Mouse (Mus musculus) limb, embryonic 15.5 days (tissue): ENCODE data around the gene Mrpl19. TPM values are rescaled to one million over a fixed set of nuclear protein-coding genes. Genes with fewer than 3 reads are reported as not detected.

Experiments
- ATAC-seq: fragments of 200-750 bp; cut with Nextera tagmentation; 2 replicates; pipeline ENCODE4 v1.8.0; 2017; ENCODE audit warnings: low read depth, moderate TSS enrichment; ENCODE audit not compliant: insufficient number of reproducible peaks, low FRiP score, low TSS enrichment
- H3K27ac ChIP-seq: fragments of 300-500 bp; sonication (generic); 2 replicates; pipeline ENCODE4 v1.5.1; 2015; ENCODE audit warnings: moderate library complexity, mild to moderate bottlenecking, inconsistent platforms
- H3K27me3 ChIP-seq: fragments of 300-500 bp; sonication (generic); 2 replicates; pipeline ENCODE4 v1.6.1; 2015; ENCODE audit warnings: inconsistent platforms
- H3K36me3 ChIP-seq: fragments of 300-500 bp; sonication (generic); 2 replicates; pipeline ENCODE4 v1.6.1; 2015; ENCODE audit warnings: inconsistent platforms
- H3K4me1 ChIP-seq: fragments of 300-500 bp; sonication (generic); 2 replicates; pipeline ENCODE4 v1.6.1; 2015; ENCODE audit warnings: inconsistent platforms
- H3K4me2 ChIP-seq: fragments of 300-500 bp; sonication (generic); 2 replicates; pipeline ENCODE4 v1.6.1; 2015; ENCODE audit warnings: mild to moderate bottlenecking, inconsistent platforms
- H3K4me3 ChIP-seq: fragments of 300-500 bp; sonication (generic); 2 replicates; pipeline ENCODE4 v1.5.1; 2015; ENCODE audit warnings: mild to moderate bottlenecking, inconsistent platforms
- H3K9ac ChIP-seq: fragments of 300-500 bp; sonication (generic); 2 replicates; pipeline ENCODE4 v1.6.1; 2015; ENCODE audit warnings: inconsistent platforms
- H3K9me3 ChIP-seq: fragments of 300-500 bp; sonication (generic); 2 replicates; pipeline ENCODE4 v1.6.1; 2016; ENCODE audit warnings: inconsistent platforms
- WGBS: fragments of 180-500 bp; shearing (Covaris S2); methylation state at CpG from one replicate; pipeline ENCODE4 v1.1.7; 2015; 5-methylcytosine and 5-hydroxymethylcytosine counted together
- polyA plus RNA-seq: library from polyadenylated mRNA; unstranded; fragments of >200 nt; fragmentation: Nextera tagmentation; extraction: Ambion mirVana; gene quantifications from 2 replicates; pipeline ENCODE4 v1.2.1, GENCODE M21; 2015

Mrpl19 gene
- polyA plus RNA-seq: 42.6 and 45.1 TPM in 2 replicates

GRCm38 (mm10) chr6:81965296-81966067, at the start of gene Mrpl19:
Gene Mrpl19, minus strand, starts transcription at chr6:81965958.
- no peak within 1 kb of the TSS; the same call in 1 of the 2 replicates for H3K27ac ChIP-seq
- H3K27me3 ChIP-seq: no peaks in the 10 kb centered on the region
- H3K4me2 ChIP-seq: peak within 1 kb of the TSS; percentile 56
- peaks cover 11% of the 10 kb centered on the region for H3K4me1 ChIP-seq
- peak within 1 kb of the TSS; percentile 74 for H3K9ac ChIP-seq
- peak; percentile 93 for ATAC-seq
- peaks cover 32% of the 10 kb centered on the region for H3K36me3 ChIP-seq
- H3K4me3 ChIP-seq: peak within 1 kb of the TSS; percentile 91
- H3K9me3 ChIP-seq: no peaks in the 10 kb centered on the region
- WGBS: 1% methylated on average over 44 of the region's 44 CpGs

- ATAC-seq: no peak
- Histone ChIP-seq H3K27ac (no peak overlapping the region), H3K9me3 (no peaks in the 10 kb centered on the region), H3K4me2 (no peak overlapping the region), H3K9ac (no peak overlapping the region), H3K27me3 (no peaks in the 10 kb centered on the region), H3K36me3 (no peaks in the 10 kb centered on the region), H3K4me1 (no peaks in the 10 kb centered on the region), H3K4me3 (no peak overlapping the region)
- WGBS: 56% methylated on average over 1 of the region's 1 CpGs
These were observed 46.6 kb upstream of the Mrpl19 start for GRCm38 (mm10) chr6:82012392-82012791.

GRCm38 (mm10) chr6:81990049-81990810, 24.5 kb upstream of the Mrpl19 start:
- no peak overlapping the region for H3K4me3 ChIP-seq
- peak overlapping the region; percentile 78 for H3K27ac ChIP-seq
- peak; percentile 59 for ATAC-seq
- no peak overlapping the region for H3K9ac ChIP-seq
- no peaks in the 10 kb centered on the region for H3K9me3 ChIP-seq
- H3K36me3 ChIP-seq: no peaks in the 10 kb centered on the region
- WGBS: 30% methylated on average over 20 of the region's 20 CpGs
- H3K4me2 ChIP-seq: peak overlapping the region; percentile 26
- peaks cover 28% of the 10 kb centered on the region for H3K4me1 ChIP-seq
- H3K27me3 ChIP-seq: no peaks in the 10 kb centered on the region

GRCm38 (mm10) chr6:81988341-81988740, 22.6 kb upstream of the Mrpl19 start:
- no peak overlapping the region for H3K4me3 ChIP-seq
- no peak overlapping the region for H3K4me2 ChIP-seq
- no peaks in the 10 kb centered on the region for H3K36me3 ChIP-seq
- 91% methylated on average over 5 of the region's 5 CpGs for WGBS
- no peak for ATAC-seq
- no peaks in the 10 kb centered on the region for H3K9me3 ChIP-seq
- H3K4me1 ChIP-seq: peaks cover 28% of the 10 kb centered on the region
- no peak overlapping the region for H3K9ac ChIP-seq
- no peaks in the 10 kb centered on the region for H3K27me3 ChIP-seq
- H3K27ac ChIP-seq: peak overlapping the region; percentile 43; the same call in 1 of the 2 replicates

GRCm38 (mm10) chr6:81987580-81987979, 21.8 kb upstream of the Mrpl19 start:
- Histone ChIP-seq H3K4me3 (no peak overlapping the region), H3K9ac (no peak overlapping the region), H3K36me3 (no peaks in the 10 kb centered on the region), H3K27ac (0 out of 2 replicates have a peak overlapping the region, but pooled peaks have one; percentile 43), H3K27me3 (no peaks in the 10 kb centered on the region), H3K9me3 (no peaks in the 10 kb centered on the region), H3K4me1 (peaks cover 28% of the 10 kb centered on the region), H3K4me2 (no peak overlapping the region)
- no peak for ATAC-seq
- 44% methylated on average over 3 of the region's 3 CpGs for WGBS

GRCm38 (mm10) chr6:81987010-81987409, 21.3 kb upstream of the Mrpl19 start:
- H3K27me3 ChIP-seq: no peaks in the 10 kb centered on the region
- no peaks in the 10 kb centered on the region for H3K9me3 ChIP-seq
- no peak overlapping the region for H3K4me3 ChIP-seq
- H3K27ac ChIP-seq: 0 out of 2 replicates have a peak overlapping the region, but pooled peaks have one; percentile 12
- no peaks in the 10 kb centered on the region for H3K36me3 ChIP-seq
- H3K4me2 ChIP-seq: no peak overlapping the region
- 1% methylated on average over 9 of the region's 9 CpGs for WGBS
- no peak overlapping the region for H3K9ac ChIP-seq
- H3K4me1 ChIP-seq: peaks cover 28% of the 10 kb centered on the region
- no peak for ATAC-seq

GRCm38 (mm10) chr6:81986599-81986998, 20.8 kb upstream of the Mrpl19 start:
- Histone ChIP-seq H3K4me3 (no peak overlapping the region), H3K36me3 (no peaks in the 10 kb centered on the region), H3K27ac (no peak overlapping the region), H3K9me3 (no peaks in the 10 kb centered on the region), H3K4me1 (peaks cover 28% of the 10 kb centered on the region), H3K9ac (no peak overlapping the region), H3K27me3 (no peaks in the 10 kb centered on the region), H3K4me2 (no peak overlapping the region)
- ATAC-seq: no peak
- 40% methylated on average over 5 of the region's 5 CpGs for WGBS

- Histone ChIP-seq H3K9ac (no peak overlapping the region), H3K27me3 (no peaks in the 10 kb centered on the region), H3K4me2 (no peak overlapping the region), H3K4me3 (no peak overlapping the region), H3K27ac (no peak overlapping the region), H3K4me1 (peaks cover 25% of the 10 kb centered on the region), H3K36me3 (no peaks in the 10 kb centered on the region), H3K9me3 (no peaks in the 10 kb centered on the region)
- ATAC-seq: peak; percentile 27; the same call in 1 of the 2 replicates
- 88% methylated on average over 8 of the region's 8 CpGs for WGBS
These were observed 20.4 kb upstream of the Mrpl19 start for GRCm38 (mm10) chr6:81986171-81986570.

GRCm38 (mm10) chr6:81979286-81979685, 13.5 kb upstream of the Mrpl19 start:
- H3K9me3 ChIP-seq: no peaks in the 10 kb centered on the region
- no peaks in the 10 kb centered on the region for H3K27me3 ChIP-seq
- H3K27ac ChIP-seq: no peak overlapping the region
- H3K4me1 ChIP-seq: no peaks in the 10 kb centered on the region
- ATAC-seq: no peak
- no peak overlapping the region for H3K4me3 ChIP-seq
- H3K9ac ChIP-seq: no peak overlapping the region
- whole genome bisulfite sequencing: 81% methylated on average over 4 of the region's 4 CpGs
- no peak overlapping the region for H3K4me2 ChIP-seq
- no peaks in the 10 kb centered on the region for H3K36me3 ChIP-seq

- Histone ChIP-seq H3K9me3 (no peaks in the 10 kb centered on the region), H3K27ac (no peak overlapping the region), H3K4me2 (no peak overlapping the region), H3K9ac (no peak overlapping the region), H3K4me3 (no peak overlapping the region), H3K36me3 (no peaks in the 10 kb centered on the region), H3K27me3 (no peaks in the 10 kb centered on the region), H3K4me1 (no peaks in the 10 kb centered on the region)
- no peak for ATAC-seq
- WGBS: 33% methylated on average over 7 of the region's 7 CpGs
These were observed 10.3 kb upstream of the Mrpl19 start for GRCm38 (mm10) chr6:81975971-81976621.

- no peak overlapping the region for H3K4me2 ChIP-seq
- H3K4me3 ChIP-seq: no peak overlapping the region
- WGBS: 84% methylated on average over 8 of the region's 8 CpGs
- no peak overlapping the region for H3K9ac ChIP-seq
- no peak overlapping the region for H3K27ac ChIP-seq
- H3K9me3 ChIP-seq: no peaks in the 10 kb centered on the region
- H3K36me3 ChIP-seq: no peaks in the 10 kb centered on the region
- no peaks in the 10 kb centered on the region for H3K4me1 ChIP-seq
- H3K27me3 ChIP-seq: no peaks in the 10 kb centered on the region
- ATAC-seq: no peak
These were observed 6.8 kb upstream of the Mrpl19 start for GRCm38 (mm10) chr6:81972595-81972994.

GRCm38 (mm10) chr6:81971196-81971595, 5.4 kb upstream of the Mrpl19 start:
- Histone ChIP-seq H3K9ac (no peak overlapping the region), H3K36me3 (no peaks in the 10 kb centered on the region), H3K4me2 (no peak overlapping the region), H3K27me3 (no peaks in the 10 kb centered on the region), H3K4me1 (no peaks in the 10 kb centered on the region), H3K4me3 (no peak overlapping the region), H3K27ac (no peak overlapping the region), H3K9me3 (no peaks in the 10 kb centered on the region)
- WGBS: 84% methylated on average over 7 of the region's 7 CpGs
- no peak for ATAC-seq
